Mouse (Mus musculus) kidney, embryonic 16.5 days (tissue): Measurements from ENCODE around the gene Ghr. TPM values are rescaled to one million over a fixed set of nuclear protein-coding genes. Genes with fewer than 3 reads are reported as not detected.

Experiments
- ATAC-seq: fragments of 200-750 bp; cut with Nextera tagmentation; 2 replicates; pipeline ENCODE4 v1.8.0; 2017; ENCODE audit warnings: moderate TSS enrichment; ENCODE audit not compliant: low FRiP score, low TSS enrichment
- H3K27ac ChIP-seq: fragments of 300-500 bp; sonication (generic); 2 replicates; pipeline ENCODE4 v1.5.1; 2014; ENCODE audit warnings: low read length
- H3K27me3 ChIP-seq: fragments of 300-500 bp; sonication (generic); 2 replicates; pipeline ENCODE4 v1.6.1; 2014; ENCODE audit warnings: low read length, control low read depth, mixed read lengths; ENCODE audit not compliant: insufficient read depth
- H3K36me3 ChIP-seq: fragments of 300-500 bp; sonication (generic); 2 replicates; pipeline ENCODE4 v1.6.1; 2014; ENCODE audit warnings: low read length, control low read depth, mixed read lengths; ENCODE audit not compliant: insufficient read depth
- H3K4me1 ChIP-seq: fragments of 300-500 bp; sonication (generic); 2 replicates; pipeline ENCODE4 v1.6.1; 2014; ENCODE audit warnings: low read length, control low read depth, mixed read lengths; ENCODE audit not compliant: insufficient read depth
- H3K4me2 ChIP-seq: fragments of 300-500 bp; sonication (generic); replicated peaks from 2 replicates; pipeline ENCODE4 v1.6.1; 2014; ENCODE audit warnings: low read depth, low read length
- H3K4me3 ChIP-seq: fragments of 300-500 bp; sonication (generic); 2 replicates; pipeline ENCODE4 v1.5.1; 2014; ENCODE audit warnings: mild to moderate bottlenecking, low read length
- H3K9ac ChIP-seq: fragments of 300-500 bp; sonication (generic); replicated peaks from 2 replicates; pipeline ENCODE4 v1.6.1; 2014; ENCODE audit warnings: low read length
- H3K9me3 ChIP-seq: fragments of 300-500 bp; sonication (generic); 2 replicates; pipeline ENCODE4 v1.6.1; 2016; ENCODE audit warnings: low read length, control low read depth
- WGBS: fragments of 180-500 bp; shearing (Covaris S2); extraction: QIAGEN DNeasy Blood & Tissue Kit; methylation state at CpG from one replicate; pipeline ENCODE4 v1.1.7; 2014; 5-methylcytosine and 5-hydroxymethylcytosine counted together
- polyA plus RNA-seq: library from polyadenylated mRNA; unstranded; fragments of >200 nt; fragmentation: Nextera tagmentation; extraction: Ambion mirVana; gene quantifications from 2 replicates; pipeline ENCODE4 v1.2.1, GENCODE M21; 2015

Ghr gene
- polyA plus RNA-seq, 1 experiment from 2014 or later = 68.4 TPM

- Histone ChIP-seq H3K27ac (no peak overlapping the region), H3K4me2 (no peak overlapping the region), H3K4me1 (no peaks in the 10 kb centered on the region), H3K27me3 (no peaks in the 10 kb centered on the region), H3K9me3 (no peaks in the 10 kb centered on the region), H3K9ac (no peak overlapping the region), H3K36me3 (no peaks in the 10 kb centered on the region), H3K4me3 (no peak overlapping the region)
- ATAC-seq = no peak
- WGBS = 75% methylated on average over 1 of the region's 1 CpGs
Observed at GRCm38 (mm10) chr15:3293477-3293876, 289.8 kb downstream of the Ghr start.

GRCm38 (mm10) chr15:3290435-3290834, 292.9 kb downstream of the Ghr start:
- 87% methylated on average over 3 of the region's 3 CpGs for WGBS
- no peaks in the 10 kb centered on the region for H3K27me3 ChIP-seq
- no peaks in the 10 kb centered on the region for H3K9me3 ChIP-seq
- H3K36me3 ChIP-seq = no peaks in the 10 kb centered on the region
- no peak overlapping the region for H3K27ac ChIP-seq
- no peak for ATAC-seq
- H3K9ac ChIP-seq = no peak overlapping the region
- no peaks in the 10 kb centered on the region for H3K4me1 ChIP-seq
- no peak overlapping the region for H3K4me2 ChIP-seq
- H3K4me3 ChIP-seq = no peak overlapping the region

DNA sequence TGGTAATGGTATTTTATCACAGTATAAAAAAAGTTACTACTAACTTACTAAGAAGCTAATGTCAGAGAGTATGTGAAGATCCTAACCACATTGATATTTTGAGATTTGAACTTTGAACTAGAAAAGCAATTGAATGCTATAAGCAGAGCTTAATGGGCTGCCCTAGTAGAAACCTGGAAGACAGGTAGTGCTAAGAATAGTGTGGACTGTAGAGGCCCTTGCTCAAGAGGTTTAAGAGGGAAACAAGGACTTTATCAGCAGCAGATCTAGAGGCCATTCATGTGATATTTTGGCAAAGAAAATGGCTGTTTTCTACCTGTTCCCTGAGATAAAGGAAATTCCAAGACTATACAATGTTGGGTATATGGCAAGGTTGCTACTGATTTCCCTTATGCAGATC, 297.3 kb downstream of the Ghr start:
- Histone ChIP-seq H3K4me3 (no peak overlapping the region), H3K4me1 (no peaks in the 10 kb centered on the region), H3K36me3 (no peaks in the 10 kb centered on the region), H3K27ac (no peak overlapping the region), H3K9ac (no peak overlapping the region), H3K27me3 (no peaks in the 10 kb centered on the region), H3K9me3 (no peaks in the 10 kb centered on the region), H3K4me2 (no peak overlapping the region)
- ATAC-seq = no peak

DNA sequence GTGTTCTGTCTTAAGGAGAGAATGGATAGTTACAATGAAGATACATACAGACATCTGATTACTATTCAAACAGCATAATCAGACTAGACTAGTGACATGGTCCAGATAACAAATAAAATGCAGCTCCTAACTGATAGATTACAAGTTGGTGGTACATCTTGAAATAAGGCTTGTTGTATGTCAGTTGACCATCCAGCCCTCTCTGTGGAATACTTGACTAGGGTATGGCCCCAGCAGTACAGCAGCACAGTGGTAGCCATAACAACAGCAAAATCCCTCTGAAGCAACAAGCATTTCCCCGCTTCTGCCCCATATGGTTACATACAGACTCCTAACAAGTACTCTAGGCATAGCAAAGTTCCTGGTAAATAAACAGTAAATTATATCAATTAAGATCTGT, 301.6 kb downstream of the Ghr start:
- no peak overlapping the region for H3K9ac ChIP-seq
- H3K4me3 ChIP-seq = no peak overlapping the region
- whole genome bisulfite sequencing = 97% methylated on average over 1 of the region's 1 CpGs
- no peaks in the 10 kb centered on the region for H3K4me1 ChIP-seq
- no peaks in the 10 kb centered on the region for H3K27me3 ChIP-seq
- no peak overlapping the region for H3K4me2 ChIP-seq
- H3K9me3 ChIP-seq = no peaks in the 10 kb centered on the region
- peaks cover 14% of the 10 kb centered on the region; the same call in 1 of the 2 replicates for H3K36me3 ChIP-seq
- no peak overlapping the region for H3K27ac ChIP-seq
- ATAC-seq = no peak

GRCm38 (mm10) chr15:3281216-3281615, 302.1 kb downstream of the Ghr start:
- H3K27me3 ChIP-seq = no peaks in the 10 kb centered on the region
- H3K9me3 ChIP-seq = no peaks in the 10 kb centered on the region
- no peak for ATAC-seq
- peaks cover 14% of the 10 kb centered on the region; the same call in 1 of the 2 replicates for H3K36me3 ChIP-seq
- H3K9ac ChIP-seq = no peak overlapping the region
- H3K4me1 ChIP-seq = no peaks in the 10 kb centered on the region
- no peak overlapping the region for H3K4me3 ChIP-seq
- no peak overlapping the region for H3K4me2 ChIP-seq
- H3K27ac ChIP-seq = no peak overlapping the region

- Histone ChIP-seq H3K4me1 (no peaks in the 10 kb centered on the region), H3K27me3 (no peaks in the 10 kb centered on the region), H3K9me3 (no peaks in the 10 kb centered on the region), H3K9ac (no peak overlapping the region), H3K4me2 (no peak overlapping the region), H3K4me3 (no peak overlapping the region), H3K27ac (no peak overlapping the region), H3K36me3 (peaks cover 14% of the 10 kb centered on the region; the same call in 1 of the 2 replicates)
- WGBS = 80% methylated on average over 7 of the region's 7 CpGs
- no peak for ATAC-seq
Observed at GRCm38 (mm10) chr15:3279242-3279641, 304.1 kb downstream of the Ghr start.

- 85% methylated on average over 2 of the region's 2 CpGs for WGBS
- H3K4me3 ChIP-seq = no peak overlapping the region
- H3K4me1 ChIP-seq = no peaks in the 10 kb centered on the region
- H3K27ac ChIP-seq = no peak overlapping the region
- no peaks in the 10 kb centered on the region for H3K27me3 ChIP-seq
- H3K36me3 ChIP-seq = peaks cover 14% of the 10 kb centered on the region; the same call in 1 of the 2 replicates
- no peak for ATAC-seq
- no peaks in the 10 kb centered on the region for H3K9me3 ChIP-seq
- H3K4me2 ChIP-seq = no peak overlapping the region
- H3K9ac ChIP-seq = no peak overlapping the region
Observed at GRCm38 (mm10) chr15:3277391-3277790, 305.9 kb downstream of the Ghr start.

DNA sequence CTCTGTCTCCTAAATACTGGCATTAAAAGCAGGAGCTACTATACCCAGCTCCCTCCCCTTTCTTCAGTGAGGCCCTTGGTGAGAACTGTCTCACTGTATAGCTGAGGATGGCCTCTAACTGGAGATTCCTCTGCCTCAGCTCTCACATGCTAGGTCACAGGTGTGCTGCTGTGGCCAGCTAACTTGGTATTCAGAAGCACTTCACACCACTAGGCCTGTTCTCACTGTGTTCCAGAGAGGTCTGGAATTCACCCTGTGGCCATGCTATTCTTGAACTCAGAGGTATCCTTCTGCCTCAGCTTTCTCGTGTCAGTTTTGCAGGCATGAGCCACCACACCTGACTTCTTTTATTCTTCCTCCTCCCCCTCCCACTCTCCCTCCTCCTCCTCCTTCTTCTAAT, 310.1 kb downstream of the Ghr start:
- Histone ChIP-seq H3K27ac (no peak overlapping the region), H3K9me3 (no peaks in the 10 kb centered on the region), H3K9ac (no peak overlapping the region), H3K4me2 (0 out of 2 replicates have a peak overlapping the region, but pooled peaks have one; percentile 0), H3K36me3 (peaks cover 8% of the 10 kb centered on the region; the same call in 1 of the 2 replicates), H3K4me1 (peaks cover 10% of the 10 kb centered on the region; the same call in 1 of the 2 replicates), H3K27me3 (no peaks in the 10 kb centered on the region), H3K4me3 (no peak overlapping the region)
- ATAC-seq = no peak
- WGBS = 75% methylated on average over 1 of the region's 1 CpGs

DNA sequence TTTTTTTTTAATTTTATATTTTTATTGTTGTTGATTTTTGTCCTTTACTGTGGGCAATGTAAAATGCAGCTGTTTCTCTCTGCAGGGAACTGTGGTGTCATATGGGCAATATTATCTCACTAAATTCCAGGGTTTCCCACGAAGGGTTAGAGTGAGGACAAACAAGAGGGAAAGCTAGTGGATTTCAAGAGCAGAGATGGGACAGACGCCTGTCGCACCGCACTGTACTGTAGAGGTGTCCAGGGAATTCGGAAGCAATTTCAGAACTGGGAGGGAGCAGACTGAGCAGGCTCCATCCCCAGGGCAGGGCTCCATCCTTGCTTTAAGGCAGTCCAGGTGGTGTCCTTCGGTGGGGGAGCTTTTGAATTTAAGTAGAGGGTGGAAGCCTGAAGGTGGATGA, 312.1 kb downstream of the Ghr start:
- H3K4me2 ChIP-seq = peak overlapping the region; percentile 55
- 25% methylated on average over 6 of the region's 6 CpGs for WGBS
- H3K4me1 ChIP-seq = peaks cover 10% of the 10 kb centered on the region; the same call in 1 of the 2 replicates
- peak overlapping the region; percentile 52 for H3K27ac ChIP-seq
- H3K36me3 ChIP-seq = no peaks in the 10 kb centered on the region; the same call in 1 of the 2 replicates
- ATAC-seq = peak; percentile 58; the same call in 1 of the 2 replicates
- H3K9ac ChIP-seq = peak overlapping the region; percentile 67
- H3K9me3 ChIP-seq = no peaks in the 10 kb centered on the region
- H3K4me3 ChIP-seq = peak overlapping the region; percentile 51
- no peaks in the 10 kb centered on the region for H3K27me3 ChIP-seq

- no peaks in the 10 kb centered on the region for H3K9me3 ChIP-seq
- peak overlapping the region; percentile 51 for H3K4me3 ChIP-seq
- no peaks in the 10 kb centered on the region for H3K27me3 ChIP-seq
- peak overlapping the region; percentile 55 for H3K4me2 ChIP-seq
- H3K4me1 ChIP-seq = peaks cover 10% of the 10 kb centered on the region; the same call in 1 of the 2 replicates
- peak overlapping the region; percentile 51 for H3K9ac ChIP-seq
- 4% methylated on average over 12 of the region's 12 CpGs for WGBS
- H3K36me3 ChIP-seq = no peaks in the 10 kb centered on the region; the same call in 1 of the 2 replicates
- peak; percentile 93 for ATAC-seq
- peak overlapping the region; percentile 89 for H3K27ac ChIP-seq
Observed at GRCm38 (mm10) chr15:3270646-3271077, 312.6 kb downstream of the Ghr start.
